Comparison of ENCODE assay signal across 9 mouse cellular contexts in the genomic region with DNA sequence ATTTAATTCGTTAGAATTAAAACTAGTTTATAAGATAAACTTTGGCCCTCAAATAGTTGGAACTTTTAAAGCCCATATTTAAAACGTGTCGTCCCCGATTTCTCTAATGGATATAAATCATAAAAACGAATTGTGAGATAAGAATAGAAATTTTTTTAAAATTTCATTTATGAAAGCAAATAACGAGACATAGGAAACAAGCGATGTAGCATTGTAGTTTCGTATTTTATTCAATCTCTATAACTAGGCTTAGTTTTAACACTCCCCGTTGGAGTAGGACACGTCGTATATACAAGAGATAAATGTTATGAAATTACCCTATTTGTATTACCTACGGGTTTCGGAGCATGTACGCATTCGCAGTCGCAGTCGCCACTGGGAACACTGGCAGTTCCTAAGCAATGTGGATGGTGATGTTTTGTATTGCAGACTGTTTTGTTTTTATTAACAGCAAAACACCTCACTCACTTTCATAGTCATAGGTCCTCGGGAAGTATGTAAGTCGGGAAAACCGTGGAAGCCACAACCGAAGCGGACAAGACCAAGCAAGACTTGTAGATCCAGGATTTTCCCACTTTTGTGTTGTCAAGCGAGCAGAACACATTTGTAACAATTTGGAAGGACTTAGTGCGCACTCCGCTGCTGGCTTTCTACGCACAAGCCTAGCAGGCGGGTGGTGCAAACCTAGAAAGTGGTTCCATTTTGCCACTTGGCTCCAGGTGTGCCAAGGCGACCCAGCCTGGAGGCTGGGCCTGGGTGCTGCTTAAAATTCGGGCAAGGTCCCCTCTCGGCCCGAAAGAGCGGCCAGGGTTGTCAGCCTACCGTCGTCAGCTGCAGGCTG. TPM values are rescaled to one million over a fixed set of nuclear protein-coding genes. Genes with fewer than 3 reads are reported as not detected.
A peak's percentile ranks its signal among the peaks of the same experiment; 100 is the strongest.
DNase-seq lines count a peak whose midpoint lies in the region; ATAC-seq lines count a peak whose summit lies in the region.
"Had no signal": no experiment of that assay in that cellular context is flagged by ENCODE, and none has a peak within 500 bp of the region (broad histone marks: within the 10 kb centered on the region; RNA-seq: fewer than 3 reads in every experiment).

No protein-coding gene starts in this region.

- H3K27ac ChIP-seq in liver, embryonic 11.5 days (ENCODE audit: low read depth, low read length): no peak overlapping the region
- no peak overlapping the region for H3K27ac ChIP-seq in embryonic facial prominence, embryonic 13.5 days
- no peak overlapping the region for H3K27ac ChIP-seq in intestine, embryonic 15.5 days
- no peak overlapping the region for H3K27ac ChIP-seq in neural tube, embryonic 13.5 days (replicated peaks)

- H3K4me2 ChIP-seq in liver, embryonic 11.5 days: peak overlapping the region; percentile 64; the same call in 1 of the 2 replicates
- H3K4me2 ChIP-seq in embryonic facial prominence, embryonic 13.5 days: peak overlapping the region; percentile 75
- peak overlapping the region; percentile 75 for H3K4me2 ChIP-seq in intestine, embryonic 15.5 days (replicated peaks)
- peak overlapping the region; percentile 63 for H3K4me2 ChIP-seq in neural tube, embryonic 13.5 days

- H3K4me1 ChIP-seq in liver, embryonic 11.5 days (replicated peaks; ENCODE audit: control insufficient read depth, insufficient read depth, low read length): peaks cover 6% of the 10 kb centered on the region; the same call in 1 of the 2 replicates
- peaks cover 24% of the 10 kb centered on the region for H3K4me1 ChIP-seq in embryonic facial prominence, embryonic 13.5 days
- H3K4me1 ChIP-seq in intestine, embryonic 15.5 days (replicated peaks): peaks cover 21% of the 10 kb centered on the region
- H3K4me1 ChIP-seq in neural tube, embryonic 13.5 days (replicated peaks): peaks cover 28% of the 10 kb centered on the region

- H3K36me3 ChIP-seq in liver, embryonic 11.5 days (ENCODE audit: control insufficient read depth, insufficient read depth, low read length): no peaks in the 10 kb centered on the region
- no peaks in the 10 kb centered on the region for H3K36me3 ChIP-seq in embryonic facial prominence, embryonic 13.5 days
- H3K36me3 ChIP-seq in intestine, embryonic 15.5 days: no peaks in the 10 kb centered on the region
- no peaks in the 10 kb centered on the region for H3K36me3 ChIP-seq in neural tube, embryonic 13.5 days

- peaks cover 85% of the 10 kb centered on the region for H3K27me3 ChIP-seq in liver, embryonic 11.5 days (replicated peaks; ENCODE audit: control insufficient read depth, insufficient read depth, low read length)
- H3K27me3 ChIP-seq in embryonic facial prominence, embryonic 13.5 days: peaks cover 85% of the 10 kb centered on the region
- peaks cover 64% of the 10 kb centered on the region for H3K27me3 ChIP-seq in intestine, embryonic 15.5 days (replicated peaks)
- H3K27me3 ChIP-seq in neural tube, embryonic 13.5 days: peaks cover 87% of the 10 kb centered on the region

- no peaks in the 10 kb centered on the region for H3K9me3 ChIP-seq in liver, embryonic 11.5 days (ENCODE audit: control insufficient read depth, low read length)
- no peaks in the 10 kb centered on the region for H3K9me3 ChIP-seq in embryonic facial prominence, embryonic 13.5 days
- H3K9me3 ChIP-seq in intestine, embryonic 15.5 days: no peaks in the 10 kb centered on the region
- no peaks in the 10 kb centered on the region for H3K9me3 ChIP-seq in neural tube, embryonic 13.5 days

- 5% methylated on average over 34 of the region's 34 CpGs for WGBS in liver, embryonic 11.5 days
- WGBS in embryonic facial prominence, embryonic 13.5 days: 3% methylated on average over 34 of the region's 34 CpGs
- WGBS in intestine, embryonic 15.5 days: 4% methylated on average over 34 of the region's 34 CpGs
- WGBS in neural tube, embryonic 13.5 days: 3% methylated on average over 34 of the region's 34 CpGs

- H3K4me3 ChIP-seq in liver, embryonic 11.5 days (ENCODE audit: low read depth, low read length): peak overlapping the region; percentile 37
- peak overlapping the region; percentile 40 for H3K4me3 ChIP-seq in embryonic facial prominence, embryonic 13.5 days
- H3K4me3 ChIP-seq in intestine, embryonic 15.5 days (replicated peaks): peak overlapping the region; percentile 34
- peak overlapping the region; percentile 37 for H3K4me3 ChIP-seq in neural tube, embryonic 13.5 days

- no peak overlapping the region for H3K9ac ChIP-seq in liver, embryonic 11.5 days (ENCODE audit: low read depth, low read length)
- no peak overlapping the region for H3K9ac ChIP-seq in embryonic facial prominence, embryonic 13.5 days
- H3K9ac ChIP-seq in intestine, embryonic 15.5 days: no peak overlapping the region
- no peak overlapping the region for H3K9ac ChIP-seq in neural tube, embryonic 13.5 days

- DNase-seq in liver, embryonic 11.5 days (ENCODE audit: low spot score): peak; percentile 52
- no peak for DNase-seq in liver
- DNase-seq in gastrocnemius, postnatal 10 days: no peak
- no peak for DNase-seq in thymus, postnatal 36 days

- ATAC-seq in liver, embryonic 11.5 days (replicated peaks; ENCODE audit: low FRiP score): no peak
- ATAC-seq in embryonic facial prominence, embryonic 13.5 days (ENCODE audit: insufficient number of reproducible peaks, insufficient read depth, low FRiP score, low TSS enrichment, low read depth): no peak
- no peak for ATAC-seq in intestine, embryonic 15.5 days
- ATAC-seq in neural tube, embryonic 13.5 days (ENCODE audit: low read depth): no peak
- ATAC-seq in erythroid progenitor cell, adult 5-6 weeks (replicated peaks; ENCODE audit: low FRiP score, poor library complexity, severe bottlenecking): no peak

RNA-seq across cellular contexts. Expression of a gene that starts 2.0 kb away (rescaled TPM):
- polyA plus RNA-seq in liver, embryonic 11.5 days (2014; fragmentation: Nextera tagmentation; extraction: Ambion mirVana): not detected in 2 replicates
- not detected in 2 replicates for polyA plus RNA-seq in embryonic facial prominence, embryonic 13.5 days (2015; fragmentation: Nextera tagmentation; extraction: Ambion mirVana)
- not detected in 2 replicates for polyA plus RNA-seq in intestine, embryonic 15.5 days (2015; fragmentation: Nextera tagmentation; extraction: Ambion mirVana)
- not detected in 2 replicates for polyA plus RNA-seq in neural tube, embryonic 13.5 days (2015; fragmentation: Nextera tagmentation; extraction: Ambion mirVana)
- total RNA-seq in gastrocnemius, postnatal 10 days (2021): not detected
- 1.1 TPM in 1 of 2 replicates, not detected in the other for total RNA-seq in erythroid progenitor cell, adult 5-6 weeks (2015; ENCODE audit: low replicate concordance)
- not detected in 2 replicates for total RNA-seq in erythroid progenitor cell, adult 5-6 weeks (2017; ENCODE audit: low replicate concordance)
- polyA plus RNA-seq: small intestine, adult 2 months had no signal

RNA-seq across cellular contexts. Expression of a gene that starts 23.5 kb away (rescaled TPM):
- 306 and 327 TPM in 2 replicates for polyA plus RNA-seq in liver, embryonic 11.5 days (2014; fragmentation: Nextera tagmentation; extraction: Ambion mirVana)
- polyA plus RNA-seq in embryonic facial prominence, embryonic 13.5 days (2015; fragmentation: Nextera tagmentation; extraction: Ambion mirVana): 206 and 207 TPM in 2 replicates
- polyA plus RNA-seq in intestine, embryonic 15.5 days (2015; fragmentation: Nextera tagmentation; extraction: Ambion mirVana): 341 and 347 TPM in 2 replicates
- 278 and 307 TPM in 2 replicates for polyA plus RNA-seq in neural tube, embryonic 13.5 days (2015; fragmentation: Nextera tagmentation; extraction: Ambion mirVana)
- total RNA-seq in gastrocnemius, postnatal 10 days (2021): 100 to 1,000 TPM; 367 to 503 TPM
- 38.9 and 65.8 TPM in 2 replicates for total RNA-seq in erythroid progenitor cell, adult 5-6 weeks (2015; ENCODE audit: low replicate concordance)
- total RNA-seq in erythroid progenitor cell, adult 5-6 weeks (2017; ENCODE audit: low replicate concordance): 9.8 and 16.0 TPM in 2 replicates

RNA-seq across cellular contexts. Expression of a gene that starts 37.3 kb away (rescaled TPM):
- 1.4 and 1.6 TPM in 2 replicates for polyA plus RNA-seq in liver, embryonic 11.5 days (2014; fragmentation: Nextera tagmentation; extraction: Ambion mirVana)
- polyA plus RNA-seq in embryonic facial prominence, embryonic 13.5 days (2015; fragmentation: Nextera tagmentation; extraction: Ambion mirVana): 5.0 and 6.5 TPM in 2 replicates
- 6.1 and 7.3 TPM in 2 replicates for polyA plus RNA-seq in intestine, embryonic 15.5 days (2015; fragmentation: Nextera tagmentation; extraction: Ambion mirVana)
- polyA plus RNA-seq in neural tube, embryonic 13.5 days (2015; fragmentation: Nextera tagmentation; extraction: Ambion mirVana): 0.66 and 1.6 TPM in 2 replicates
- 10 to 100 TPM; 27.3 to 29.5 TPM for total RNA-seq in gastrocnemius, postnatal 10 days (2021)
- total RNA-seq in erythroid progenitor cell, adult 5-6 weeks (2015; ENCODE audit: low replicate concordance): not detected in 2 replicates
- total RNA-seq in erythroid progenitor cell, adult 5-6 weeks (2017; ENCODE audit: low replicate concordance): not detected in 2 replicates
